Mouse (Mus musculus): ENCODE data around the gene H2afv.
A peak's percentile ranks its signal among the peaks of the same experiment; 100 is the strongest.

The H2afv gene

GRCm38 (mm10) chr11:6444077-6444853 lies at the start of gene H2afv:
TSS of gene H2afv (minus strand) at chr11:6444443.
- peak; percentile 100 for DNase-seq

- peak; percentile 46 for DNase-seq
Measured at GRCm38 (mm10) chr11:6489691-6490503, 45.7 kb upstream of the H2afv start.

- DNase-seq: peak; percentile 73
Measured at GRCm38 (mm10) chr11:6489257-6489656, 45.0 kb upstream of the H2afv start.

- no peak for DNase-seq
Measured at GRCm38 (mm10) chr11:6488041-6488684, 43.9 kb upstream of the H2afv start.

GRCm38 (mm10) chr11:6487496-6487895 lies 43.3 kb upstream of the H2afv start:
- DNase-seq: no peak

GRCm38 (mm10) chr11:6486916-6487315 lies 42.7 kb upstream of the H2afv start:
- DNase-seq: no peak

- no peak for DNase-seq
Measured at GRCm38 (mm10) chr11:6484244-6484959, 40.2 kb upstream of the H2afv start.

GRCm38 (mm10) chr11:6483103-6483502 lies 38.9 kb upstream of the H2afv start:
- no peak for DNase-seq

GRCm38 (mm10) chr11:6481669-6482185 lies 37.5 kb upstream of the H2afv start:
- DNase-seq: no peak

- no peak for DNase-seq
Measured at GRCm38 (mm10) chr11:6480681-6481405, 36.6 kb upstream of the H2afv start.

GRCm38 (mm10) chr11:6480191-6480590 lies 35.9 kb upstream of the H2afv start:
- DNase-seq: no peak

GRCm38 (mm10) chr11:6479231-6479630 lies 35.0 kb upstream of the H2afv start:
- no peak for DNase-seq

- DNase-seq: no peak
Measured at GRCm38 (mm10) chr11:6477350-6477749, 33.1 kb upstream of the H2afv start.

GRCm38 (mm10) chr11:6476876-6477275 lies 32.6 kb upstream of the H2afv start:
- no peak for DNase-seq

GRCm38 (mm10) chr11:6475867-6476484 lies 31.7 kb upstream of the H2afv start, which contains the start of gene Purb:
TSS of gene Purb (minus strand) at chr11:6475917.
- peak; percentile 86 for DNase-seq

GRCm38 (mm10) chr11:6474874-6475731 lies 30.9 kb upstream of the H2afv start:
- DNase-seq: peak; percentile 44

GRCm38 (mm10) chr11:6474381-6474780 lies 30.1 kb upstream of the H2afv start:
- no peak for DNase-seq

- no peak for DNase-seq
Measured at GRCm38 (mm10) chr11:6472076-6472475, 27.8 kb upstream of the H2afv start.

- no peak for DNase-seq
Measured at GRCm38 (mm10) chr11:6471493-6471892, 27.2 kb upstream of the H2afv start.

GRCm38 (mm10) chr11:6471054-6471453 lies 26.8 kb upstream of the H2afv start:
- no peak for DNase-seq

Measured in kidney, adult 11 months (tissue).